Mouse (Mus musculus) liver, embryonic 14.5 days (tissue): Measurements from ENCODE around the gene Zg16. TPM values are rescaled to one million over a fixed set of nuclear protein-coding genes. Genes with fewer than 3 reads are reported as not detected.

ENCODE experiments used
- ATAC-seq: fragments of 200-750 bp; cut with Nextera tagmentation; 2 replicates; pipeline ENCODE4 v1.8.0; 2017; ENCODE audit warnings: moderate number of reproducible peaks, mild to moderate bottlenecking, moderate library complexity; ENCODE audit not compliant: insufficient read depth
- DNase-seq, 3 experiments: peaks; one replicate each; pipeline ENCODE4 v3.0.0-alpha.2; 2012 to 2013; ENCODE audit warnings: low read depth in 3 of 3, low spot score in 3 of 3
- H3K27ac ChIP-seq: fragments of 300-500 bp; sonication (generic); 2 replicates; pipeline ENCODE4 v1.5.1; 2014; ENCODE audit warnings: moderate library complexity, mild to moderate bottlenecking, control low read depth, inconsistent platforms
- H3K27me3 ChIP-seq: fragments of 300-500 bp; sonication (generic); 2 replicates; pipeline ENCODE4 v1.6.1; 2014; ENCODE audit warnings: mild to moderate bottlenecking, low read length, moderate library complexity; ENCODE audit not compliant: control insufficient read depth, insufficient read depth
- H3K36me3 ChIP-seq: fragments of 300-500 bp; sonication (generic); replicated peaks from 2 replicates; pipeline ENCODE4 v1.6.1; 2014; ENCODE audit warnings: low read depth; ENCODE audit not compliant: control insufficient read depth, insufficient read depth
- H3K4me1 ChIP-seq, 2 experiments: fragments of 200-500 bp in 1 of 2; fragments of 300-500 bp in 1 of 2; sonication (generic) in 1 of 2; replicated peaks; 2 replicates each; pipeline ENCODE4 v1.6.1; 2012 to 2014; ENCODE audit warnings: antibody characterized with exemption in 1 of 2, inconsistent platforms in 1 of 2, low read length in 1 of 2; ENCODE audit not compliant: control insufficient read depth in 2 of 2, insufficient read depth in 2 of 2
- H3K4me2 ChIP-seq: fragments of 300-500 bp; sonication (generic); 2 replicates; pipeline ENCODE4 v1.6.1; 2014; ENCODE audit warnings: low read depth, mild to moderate bottlenecking, control low read depth, moderate library complexity
- H3K4me3 ChIP-seq, 2 experiments: fragments of 200-500 bp in 1 of 2; fragments of 300-500 bp in 1 of 2; sonication (generic) in 1 of 2; 2 replicates each; pipeline ENCODE4 v1.5.1; 2012 to 2014; ENCODE audit warnings: low read depth in 2 of 2, low read length in 2 of 2, mild to moderate bottlenecking in 2 of 2, control low read depth in 1 of 2, inconsistent platforms in 1 of 2, moderate library complexity in 1 of 2; ENCODE audit not compliant: insufficient read depth in 1 of 2
- H3K9ac ChIP-seq: fragments of 300-500 bp; sonication (generic); replicated peaks from 2 replicates; pipeline ENCODE4 v1.6.1; 2014; ENCODE audit warnings: mild to moderate bottlenecking, control low read depth, moderate library complexity
- H3K9me3 ChIP-seq: fragments of 300-500 bp; sonication (generic); 2 replicates; pipeline ENCODE4 v1.6.1; 2016; ENCODE audit warnings: low read length, mixed read lengths; ENCODE audit not compliant: control insufficient read depth
- CTCF ChIP-seq: IDR thresholded peaks from 2 replicates; pipeline ENCODE4 v1.5.1; 2016; ENCODE audit warnings: antibody characterized with exemption, low read depth, control low read depth
- EP300 ChIP-seq: IDR thresholded peaks from 2 replicates; pipeline ENCODE4 v1.6.1; 2016; ENCODE audit warnings: antibody characterized with exemption, low read depth
- WGBS: fragments of 180-500 bp; shearing (Covaris S2); extraction: QIAGEN DNeasy Blood & Tissue Kit; methylation state at CpG from one replicate; pipeline ENCODE4 v1.1.7; 2014; ENCODE audit not compliant: insufficient replicate concordance; 5-methylcytosine and 5-hydroxymethylcytosine counted together
- polyA plus RNA-seq, 2 experiments: library from polyadenylated mRNA; depleted of rRNA in 1 of 2; stranded (reverse) in 1 of 2; unstranded in 1 of 2; fragments of >200 nt; fragmentation: Nextera tagmentation in 1 of 2; extraction: Ambion mirVana in 1 of 2; gene quantifications; 2 replicates each; pipeline versions ENCODE4 v1.2.1 to v1.2.3; 2012 to 2014

Gene Zg16
- polyA plus RNA-seq, 2 experiments: 0.08 TPM; not detected in 1

GRCm38 (mm10) chr7:127024755-127025555, 62.2 kb downstream of the Zg16 start:
- H3K27ac ChIP-seq: peak overlapping the region; percentile 89
- H3K36me3 ChIP-seq: peaks cover 52% of the 10 kb centered on the region
- H3K4me3 ChIP-seq: peak overlapping the region; percentile 66 to 95
- DNase-seq: peak; percentile 62 to 73 (median 63)
- peaks cover 29 to 35% of the 10 kb centered on the region in 2 experiments for H3K4me1 ChIP-seq
- under 1% methylated on average over 30 of the region's 30 CpGs for WGBS
- TF ChIP-seq EP300 (0 out of 2 replicates have a peak, but pooled peaks have one; percentile 10), CTCF (peak; percentile 93)
- H3K27me3 ChIP-seq: no peaks in the 10 kb centered on the region
- ATAC-seq: peak; percentile 9
- H3K4me2 ChIP-seq: peak overlapping the region; percentile 76
- no peaks in the 10 kb centered on the region for H3K9me3 ChIP-seq
- H3K9ac ChIP-seq: peak overlapping the region; percentile 96

DNA sequence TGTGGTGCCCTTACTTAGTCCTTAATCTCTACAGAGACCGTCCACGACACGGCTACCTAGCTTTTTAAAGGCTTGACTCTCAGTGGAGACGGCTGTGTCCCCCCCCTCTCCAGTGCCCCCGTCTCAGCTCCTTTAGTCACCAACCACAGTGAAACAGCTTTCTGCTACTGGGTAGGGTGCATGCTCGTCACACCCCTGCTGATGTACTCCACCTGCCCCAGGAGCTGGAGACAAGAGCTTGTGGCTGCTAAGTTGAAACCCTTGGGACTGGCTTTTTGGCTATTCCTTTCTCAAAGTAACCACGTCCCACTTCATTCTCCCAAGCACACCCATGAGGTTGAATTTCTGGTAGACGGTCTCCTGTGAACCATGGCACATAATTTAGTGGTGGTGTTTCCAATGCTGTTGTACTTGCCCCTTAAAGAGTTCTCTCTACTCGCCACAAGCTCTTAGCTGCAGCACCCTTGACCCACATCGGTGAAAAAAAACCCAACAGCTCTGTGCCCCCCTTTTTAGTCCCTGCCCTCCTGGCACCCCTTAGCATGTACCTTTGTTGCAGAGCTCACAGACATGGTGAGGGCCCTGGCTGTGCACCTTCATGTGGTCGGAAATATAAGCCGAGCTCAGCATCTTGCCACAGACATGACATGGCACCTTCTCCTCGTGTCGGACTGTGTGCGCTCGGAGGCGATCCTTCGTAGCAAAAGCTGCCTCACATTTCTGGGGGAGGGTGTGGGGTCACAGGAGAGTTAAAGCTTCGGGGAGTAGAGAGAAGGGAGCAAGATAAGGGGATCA, 63.0 kb downstream of the Zg16 start:
- Histone ChIP-seq H3K9ac (peak overlapping the region; percentile 96), H3K4me2 (peak overlapping the region; percentile 76), H3K4me3 (peak overlapping the region; percentile 66 to 95), H3K27me3 (no peaks in the 10 kb centered on the region), H3K9me3 (no peaks in the 10 kb centered on the region), H3K4me1 (peaks cover 29 to 35% of the 10 kb centered on the region in 2 experiments), H3K27ac (peak overlapping the region; percentile 89), H3K36me3 (peaks cover 44% of the 10 kb centered on the region)
- no peak for DNase-seq
- ATAC-seq: no peak
- TF ChIP-seq EP300 (no peak), CTCF (no peak)
- WGBS: 18% methylated on average over 19 of the region's 19 CpGs

- Histone ChIP-seq H3K9ac (peak overlapping the region; percentile 5; the same call in 1 of the 2 replicates), H3K27ac (no peak overlapping the region), H3K36me3 (peaks cover 36% of the 10 kb centered on the region), H3K4me2 (peak overlapping the region; percentile 76), H3K4me1 (peaks cover 27 to 35% of the 10 kb centered on the region in 2 experiments), H3K4me3 (peak overlapping the region in 1 of 2 experiments; percentile 95; a peak in 2 of 4 replicates), H3K9me3 (no peaks in the 10 kb centered on the region), H3K27me3 (no peaks in the 10 kb centered on the region)
- no peak for DNase-seq
- ATAC-seq: no peak
- TF ChIP-seq CTCF (no peak), EP300 (no peak)
- 78% methylated on average over 13 of the region's 13 CpGs for WGBS
These were observed 63.8 kb downstream of the Zg16 start for GRCm38 (mm10) chr7:127023272-127023691.

GRCm38 (mm10) chr7:127022528-127023271, 64.4 kb downstream of the Zg16 start:
- peaks cover 30% of the 10 kb centered on the region for H3K36me3 ChIP-seq

More at GRCm38 (mm10) chr7:127022528-127023271, 64.4 kb downstream of the Zg16 start:
- no peak for DNase-seq
- H3K4me2 ChIP-seq: peak overlapping the region; percentile 76
- no peaks in the 10 kb centered on the region for H3K27me3 ChIP-seq
- no peak for ATAC-seq
- H3K4me3 ChIP-seq: peak overlapping the region in 1 of 2 experiments; percentile 95; a peak in 2 of 4 replicates
- TF ChIP-seq EP300 (no peak), CTCF (no peak)
- H3K9ac ChIP-seq: no peak overlapping the region; the same call in 1 of the 2 replicates
- no peaks in the 10 kb centered on the region for H3K9me3 ChIP-seq
- 83% methylated on average over 7 of the region's 7 CpGs for WGBS
- no peak overlapping the region for H3K27ac ChIP-seq
- peaks cover 24 to 30% of the 10 kb centered on the region in 2 experiments for H3K4me1 ChIP-seq
